ENCODE assay signal across 8 mouse cellular contexts in genomic region chr9:61377706-61378479, GRCm38 (mm10). TPM values are rescaled to one million over a fixed set of nuclear protein-coding genes. Genes with fewer than 3 reads are reported as not detected.
DNase-seq lines count a peak whose midpoint lies in the region; ATAC-seq lines count a peak whose summit lies in the region.

No protein-coding gene starts in this region.

- H3K4me1 ChIP-seq in hindbrain, embryonic 14.5 days (replicated peaks; ENCODE audit: control insufficient read depth, insufficient read depth, low read length) = peaks cover 79% of the 10 kb centered on the region
- peaks cover 99% of the 10 kb centered on the region for H3K4me1 ChIP-seq in liver, embryonic 12.5 days
- H3K4me1 ChIP-seq in stomach, embryonic 15.5 days = peaks cover 72% of the 10 kb centered on the region

- no peak for ATAC-seq in hindbrain, embryonic 14.5 days (ENCODE audit: low FRiP score)
- ATAC-seq in liver, embryonic 12.5 days = no peak
- ATAC-seq in stomach, embryonic 15.5 days (ENCODE audit: insufficient read depth, low FRiP score, low read depth) = peak; percentile 33; the same call in 1 of the 2 replicates

- H3K4me3 ChIP-seq in hindbrain, embryonic 14.5 days (replicated peaks; ENCODE audit: low read length) = peak overlapping the region; percentile 91
- H3K4me3 ChIP-seq in liver, embryonic 12.5 days = no peak overlapping the region
- peak overlapping the region; percentile 8; the same call in 1 of the 2 replicates for H3K4me3 ChIP-seq in stomach, embryonic 15.5 days (replicated peaks)

- peak overlapping the region; percentile 99 for H3K9ac ChIP-seq in hindbrain, embryonic 14.5 days
- H3K9ac ChIP-seq in liver, embryonic 12.5 days = no peak overlapping the region
- H3K9ac ChIP-seq in stomach, embryonic 15.5 days = 0 out of 2 replicates have a peak overlapping the region, but pooled peaks have one; percentile 10

- DNase-seq in CD4-positive helper T cell, adult 2 months (ENCODE audit: low read depth, low spot score) = peak; percentile 78
- DNase-seq in T-cell, adult 2 months (ENCODE audit: low spot score) = peak; percentile 54
- DNase-seq in hindbrain, embryonic 14.5 days (ENCODE audit: low spot score) = no peak
- no peak for DNase-seq in thymus, postnatal 10 days (ENCODE audit: low spot score in 2 of 2)
- no peak for DNase-seq in right cerebral cortex, postnatal 25 days
- DNase-seq in ovary, postnatal 14 days (ENCODE audit: low spot score) = no peak

- 13% methylated on average over 9 of the region's 9 CpGs for WGBS in hindbrain, embryonic 14.5 days
- 37% methylated on average over 9 of the region's 9 CpGs for WGBS in liver, embryonic 12.5 days (ENCODE audit: insufficient replicate concordance)
- WGBS in stomach, embryonic 15.5 days = 36% methylated on average over 9 of the region's 9 CpGs

- H3K27ac ChIP-seq in hindbrain, embryonic 14.5 days = peak overlapping the region; percentile 45
- H3K27ac ChIP-seq in liver, embryonic 12.5 days = no peak overlapping the region
- peak overlapping the region; percentile 75 for H3K27ac ChIP-seq in stomach, embryonic 15.5 days

- peak overlapping the region; percentile 83 for H3K4me2 ChIP-seq in hindbrain, embryonic 14.5 days (replicated peaks)
- peak overlapping the region; percentile 21; the same call in 1 of the 2 replicates for H3K4me2 ChIP-seq in liver, embryonic 12.5 days
- H3K4me2 ChIP-seq in stomach, embryonic 15.5 days = peak overlapping the region; percentile 94

- peaks cover 3% of the 10 kb centered on the region for H3K36me3 ChIP-seq in hindbrain, embryonic 14.5 days (replicated peaks; ENCODE audit: control insufficient read depth, insufficient read depth)
- H3K36me3 ChIP-seq in liver, embryonic 12.5 days = peaks cover 26% of the 10 kb centered on the region
- 0 out of 2 replicates have a peak, but pooled peaks cover 7% of the 10 kb centered on the region for H3K36me3 ChIP-seq in stomach, embryonic 15.5 days

- no peaks in the 10 kb centered on the region for H3K9me3 ChIP-seq in hindbrain, embryonic 14.5 days (ENCODE audit: control insufficient read depth, low read length)
- H3K9me3 ChIP-seq in liver, embryonic 12.5 days (replicated peaks) = no peaks in the 10 kb centered on the region
- H3K9me3 ChIP-seq in stomach, embryonic 15.5 days = no peaks in the 10 kb centered on the region

- no peaks in the 10 kb centered on the region for H3K27me3 ChIP-seq in hindbrain, embryonic 14.5 days (ENCODE audit: control insufficient read depth, insufficient read depth, low read length)
- H3K27me3 ChIP-seq in liver, embryonic 12.5 days (replicated peaks) = peaks cover 76% of the 10 kb centered on the region
- no peaks in the 10 kb centered on the region for H3K27me3 ChIP-seq in stomach, embryonic 15.5 days (replicated peaks)

RNA-seq across cellular contexts. Expression of gene Tle3, which starts 5.7 kb away (rescaled TPM):
- 22.4 and 23.9 TPM in 2 replicates for polyA plus RNA-seq in hindbrain, embryonic 14.5 days (2014; fragmentation: Nextera tagmentation; extraction: Ambion mirVana)
- polyA plus RNA-seq in liver, embryonic 12.5 days (2016; fragmentation: Nextera tagmentation; extraction: Ambion mirVana) = 7.7 and 8.2 TPM in 2 replicates
- polyA plus RNA-seq in stomach, embryonic 15.5 days (2015; fragmentation: Nextera tagmentation; extraction: Ambion mirVana) = 24.3 and 25.4 TPM in 2 replicates

Comparison
In these comparisons a context has a peak if more than half of its experiments do, and no peak if none do; other contexts are left out.
1. DNase-seq: peak in CD4-positive helper T cell, adult 2 months (single experiment) and T-cell, adult 2 months (single experiment); none in hindbrain, embryonic 14.5 days (single experiment), thymus, postnatal 10 days (0 of 2), right cerebral cortex, postnatal 25 days (single experiment) and ovary, postnatal 14 days (single experiment).
2. H3K4me2 ChIP-seq: peak in every context shown above with its lines; median percentile 94 in stomach, embryonic 15.5 days; 83 in hindbrain, embryonic 14.5 days; 21 in liver, embryonic 12.5 days.